Mouse (Mus musculus) liver, postnatal 0 days (tissue): ENCODE data around the gene Efhc1.

Source experiments
- CTCF ChIP-seq: sonication (generic); IDR thresholded peaks from 2 replicates; pipeline ENCODE4 v1.5.1; 2016; ENCODE audit warnings: antibody characterized with exemption, low read depth
- EP300 ChIP-seq: IDR thresholded peaks from 2 replicates; pipeline ENCODE4 v1.6.1; 2016; ENCODE audit warnings: antibody characterized with exemption, low read depth, mild to moderate bottlenecking

GRCm38 (mm10) chr1:20996603-20997327, 45.3 kb downstream of the Efhc1 start:
- TF ChIP-seq CTCF (no peak), EP300 (no peak)
